Mouse (Mus musculus) urinary bladder, adult 2 months (tissue): ENCODE results near the gene Frzb. TPM values are rescaled to one million over a fixed set of nuclear protein-coding genes. Genes with fewer than 3 reads are reported as not detected.

Experiments used
- DNase-seq: peaks from one replicate; pipeline ENCODE4 v3.0.0; 2022; ENCODE audit warnings: low spot score
- polyA plus RNA-seq: library from polyadenylated mRNA; depleted of rRNA; stranded (reverse); fragments of >200 nt; gene quantifications from 2 replicates; pipeline ENCODE4 v1.2.3, GENCODE M21; 2012; rRNA removed

Gene Frzb
- polyA plus RNA-seq, 1 experiment: 4.6 TPM

DNA sequence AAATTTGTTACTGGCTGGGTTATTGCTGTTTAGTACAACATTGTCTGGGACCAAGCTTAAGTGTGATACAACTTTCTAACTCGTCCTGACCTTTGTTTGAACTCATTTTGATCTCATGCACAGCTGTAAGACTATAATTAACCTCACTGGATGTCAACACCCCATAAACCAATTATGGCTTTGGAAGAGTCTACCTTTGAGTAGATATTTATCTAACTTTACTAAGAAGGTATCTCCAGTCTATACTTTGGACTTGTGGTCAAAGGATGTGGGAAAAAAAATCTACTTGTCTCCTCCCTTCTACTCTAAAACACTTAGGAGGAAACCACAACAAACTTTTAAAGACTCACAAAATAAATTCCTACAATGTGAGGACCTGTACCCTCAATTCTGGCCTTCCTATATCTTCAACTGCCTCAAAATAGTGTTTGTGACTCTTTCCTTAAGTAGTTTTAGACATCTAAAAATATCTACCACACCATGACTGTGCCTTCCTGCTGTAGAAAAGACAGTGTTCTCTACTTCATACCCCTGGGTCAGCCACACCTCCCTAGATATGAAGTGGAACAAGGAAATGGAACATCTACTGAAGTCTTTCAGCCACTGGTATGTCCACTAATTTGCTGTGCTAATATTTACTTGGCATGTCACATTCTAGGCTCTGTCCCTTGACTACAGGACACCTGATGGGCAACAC lies 16.9 kb downstream of the Frzb start:
- no peak for DNase-seq

DNA sequence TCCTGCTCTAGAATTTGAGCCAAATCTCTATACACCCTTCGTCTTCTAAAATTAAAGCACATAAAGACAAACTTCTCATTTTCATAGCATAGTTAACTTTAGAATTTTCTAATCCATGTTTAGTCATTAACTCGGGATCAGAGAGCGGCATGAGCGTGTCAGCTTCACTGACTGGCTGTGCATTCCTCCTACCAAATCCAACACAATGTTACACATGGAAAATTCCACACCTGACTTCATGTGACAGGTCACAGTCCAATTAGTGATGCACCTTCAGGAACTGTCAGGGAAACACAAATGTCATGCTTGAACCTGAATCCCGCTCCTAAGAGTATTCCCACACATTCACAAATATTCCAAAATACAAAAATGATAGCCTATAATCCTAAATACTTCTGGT lies 24.3 kb downstream of the Frzb start:
- DNase-seq: no peak

DNA sequence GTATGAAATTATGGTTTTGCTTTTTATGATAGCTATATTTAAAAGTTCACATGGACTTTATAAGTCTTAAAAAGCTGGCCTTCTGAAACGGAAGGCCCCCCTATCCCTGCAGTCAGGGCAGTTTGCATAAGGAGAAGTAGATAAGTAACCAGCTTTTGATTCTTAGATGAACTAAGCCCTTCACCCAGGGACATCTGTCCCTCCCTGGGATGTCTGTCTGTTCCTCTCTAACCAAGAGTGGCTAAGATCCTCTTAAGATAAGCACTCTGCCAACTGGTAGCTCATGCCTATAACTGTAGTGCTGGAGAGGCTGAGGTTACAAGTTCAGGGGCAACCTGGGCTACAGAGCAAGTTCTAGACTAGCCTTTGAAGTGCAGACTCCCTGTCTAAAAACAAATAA lies 25.4 kb downstream of the Frzb start:
- DNase-seq: no peak

DNA sequence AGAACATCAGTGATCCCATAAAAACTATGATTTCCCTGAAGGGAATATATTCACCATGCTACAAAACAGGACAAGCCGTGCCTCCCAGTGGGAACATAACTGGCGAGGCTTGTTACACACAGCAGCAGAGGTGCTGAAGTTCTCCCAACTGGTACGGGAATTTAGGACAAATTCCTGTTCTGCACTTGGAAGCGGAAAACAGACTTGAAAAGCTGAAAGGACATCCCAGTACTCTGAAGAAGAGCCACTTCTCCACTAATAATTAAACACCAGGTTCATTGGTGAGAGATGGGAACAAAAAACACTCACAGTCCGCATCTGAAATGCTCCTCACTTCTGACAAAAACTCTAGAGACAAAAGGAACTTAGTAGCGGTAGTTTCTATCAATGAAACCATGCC lies 31.1 kb downstream of the Frzb start:
- DNase-seq: no peak

DNA sequence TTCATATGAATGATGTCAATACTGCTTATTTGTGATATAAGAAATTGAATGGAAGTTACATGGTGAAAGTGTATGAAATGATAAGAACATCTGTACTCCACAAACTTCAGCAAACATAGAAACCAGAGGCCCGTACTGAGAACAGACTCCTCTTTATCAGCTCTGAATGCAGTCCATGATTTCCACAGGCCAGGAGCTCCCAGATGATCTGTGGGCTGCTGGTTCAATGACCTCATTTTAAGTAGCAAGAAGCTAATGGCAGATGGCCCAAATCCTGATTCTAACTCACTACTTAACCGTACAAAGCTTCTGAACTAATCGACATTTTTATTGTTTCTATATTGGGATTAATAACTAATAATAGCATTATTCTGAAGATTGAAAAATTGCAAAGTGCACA lies 33.0 kb downstream of the Frzb start:
- no peak for DNase-seq

DNA sequence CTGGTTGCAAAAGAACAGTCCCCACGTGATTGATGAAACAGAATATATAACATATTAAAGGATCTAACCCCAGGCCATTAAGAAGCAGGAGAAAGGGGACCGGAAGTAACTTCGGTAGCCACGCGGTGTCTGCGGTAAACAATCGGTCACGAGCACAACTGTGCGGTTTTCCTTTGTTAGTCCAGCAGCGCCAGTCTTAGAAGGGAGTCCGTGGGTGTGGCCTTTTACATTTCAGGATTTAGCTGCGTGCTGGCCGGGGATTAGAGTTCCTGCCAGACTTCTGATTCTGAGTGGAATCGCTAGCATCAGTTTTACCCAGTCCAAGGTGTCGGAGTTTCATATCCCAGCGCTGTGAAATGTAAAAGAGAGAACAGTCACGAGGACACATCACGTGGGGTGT lies 34.3 kb downstream of the Frzb start:
- DNase-seq: no peak

DNA sequence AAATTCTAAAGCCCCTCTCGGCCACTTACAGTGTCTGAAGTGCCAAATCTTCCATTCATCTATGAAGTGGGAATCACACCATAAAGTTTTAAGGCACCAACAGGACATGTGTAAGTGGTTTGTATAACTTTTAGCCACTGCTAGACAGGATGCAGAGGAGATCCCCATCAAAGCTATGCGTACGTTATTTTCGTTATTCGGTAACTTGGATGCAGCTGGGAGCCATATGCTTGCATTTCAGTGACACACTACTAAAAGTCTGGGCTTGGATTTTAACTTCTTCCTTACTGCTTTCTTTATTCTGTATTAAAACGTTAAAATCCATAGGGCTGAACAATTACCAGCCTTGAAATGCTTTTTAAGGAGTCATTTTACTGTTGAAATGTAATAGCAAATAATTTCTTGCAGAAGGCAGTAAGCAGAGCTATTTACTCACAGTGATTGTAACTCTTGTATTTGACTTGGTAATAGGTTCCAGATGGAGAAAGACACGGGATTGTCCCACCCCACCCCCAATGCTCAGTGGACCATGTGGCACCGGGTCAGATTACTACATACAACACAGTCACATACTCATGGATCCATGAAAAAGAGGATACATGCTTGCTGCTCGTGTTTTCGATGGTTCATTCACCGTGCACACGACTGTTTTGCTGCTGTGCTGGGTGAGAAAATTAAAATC lies 37.4 kb downstream of the Frzb start:
- DNase-seq: no peak

DNA sequence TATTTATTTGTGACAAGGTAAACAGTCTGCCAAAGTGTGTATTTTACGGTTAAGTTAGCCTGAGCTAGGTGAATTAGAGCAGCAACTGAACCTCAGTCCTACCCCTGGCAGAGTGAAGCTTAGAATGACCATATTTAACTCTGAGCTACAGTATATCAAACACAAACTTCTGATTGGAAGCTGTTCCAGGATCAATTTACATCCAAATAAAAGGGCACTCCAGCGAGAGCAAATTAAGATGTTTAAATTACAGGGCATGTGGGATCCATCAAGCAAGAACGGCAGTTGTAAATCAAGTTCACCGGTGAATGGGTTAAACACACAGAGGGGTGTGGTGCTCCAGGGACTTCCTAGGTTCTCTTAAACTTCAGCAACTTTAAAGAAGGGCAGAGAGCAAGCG lies 42.7 kb downstream of the Frzb start:
- no peak for DNase-seq

DNA sequence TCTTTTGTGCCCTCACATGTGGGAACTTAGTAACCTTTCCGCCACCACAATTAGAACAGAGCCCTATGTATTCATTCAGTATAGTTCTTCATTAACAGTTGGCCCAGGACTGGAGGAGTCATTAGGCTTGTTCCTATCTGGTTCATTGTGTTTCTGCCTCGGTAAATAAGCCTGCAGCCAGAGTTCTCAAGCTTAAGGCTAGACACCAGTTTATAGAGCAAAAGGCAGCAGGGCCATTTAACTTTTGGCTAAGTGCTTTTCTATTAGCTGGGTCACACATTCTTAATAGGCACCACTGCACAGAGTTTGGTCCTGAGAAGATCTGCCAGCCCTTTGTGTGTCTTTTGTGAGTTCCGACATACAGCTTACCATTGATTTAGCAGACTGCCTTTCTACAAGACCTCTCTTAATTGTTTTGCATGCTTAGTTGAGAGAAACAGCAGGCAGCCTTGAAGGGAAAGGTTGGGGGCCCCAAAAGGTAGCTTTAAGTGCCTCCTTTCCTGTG lies 48.8 kb downstream of the Frzb start:
- DNase-seq: no peak

DNA sequence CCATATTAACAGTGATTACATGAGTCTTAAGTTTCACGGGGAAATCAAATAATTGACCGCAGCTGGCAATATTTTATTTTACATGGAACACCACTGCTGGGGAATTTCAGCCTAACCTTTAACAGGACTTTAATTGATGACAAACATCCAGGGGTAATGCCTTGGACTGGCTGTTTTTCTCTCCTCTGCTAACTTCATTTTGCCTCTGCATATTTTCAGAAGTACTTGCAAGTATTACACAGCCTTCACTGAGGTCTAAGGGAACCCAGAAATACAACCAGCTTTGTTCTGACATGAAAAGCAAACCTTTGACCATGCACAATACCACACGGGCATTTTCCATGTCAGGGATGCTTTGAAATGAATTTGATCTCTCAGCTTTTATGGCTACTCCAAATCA lies 50.6 kb downstream of the Frzb start:
- no peak for DNase-seq

DNA sequence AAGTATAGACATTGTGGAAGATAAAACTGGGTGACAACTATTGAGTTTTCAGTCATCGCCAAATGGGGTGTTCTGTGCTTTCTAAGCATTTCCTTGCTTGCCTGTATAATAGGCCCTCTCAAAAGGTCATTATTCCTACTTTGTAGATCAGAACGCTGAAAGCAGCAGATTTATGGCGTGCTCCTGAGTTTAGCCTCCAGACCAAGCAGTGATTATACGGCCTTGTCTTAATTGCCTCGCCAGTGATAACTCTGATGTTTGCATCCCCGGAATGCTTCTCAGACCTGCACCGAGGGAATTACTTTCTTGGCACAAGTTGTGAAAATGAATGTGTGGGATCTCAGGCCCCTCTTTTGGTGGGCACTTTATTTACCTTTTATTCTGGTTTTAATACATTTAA lies 51.4 kb downstream of the Frzb start:
- no peak for DNase-seq

DNA sequence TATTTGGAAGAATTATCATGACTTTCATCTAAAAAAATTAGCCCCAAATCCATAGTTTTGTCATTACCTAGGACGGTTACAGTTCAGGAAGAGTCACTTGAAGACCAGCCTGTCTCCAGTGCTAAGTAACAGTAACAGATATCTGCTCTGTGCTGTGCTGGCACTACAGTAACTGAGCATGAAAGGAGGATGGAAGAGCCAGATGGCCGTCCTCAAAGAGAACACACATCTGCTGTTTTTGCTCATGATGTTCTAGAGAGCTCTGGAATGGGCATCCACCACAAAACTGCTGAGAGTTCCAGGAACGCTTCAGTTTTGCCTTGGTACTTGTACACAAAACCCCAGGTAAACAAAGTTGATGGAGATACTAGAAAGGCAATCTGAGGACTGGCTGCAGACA lies 59.1 kb downstream of the Frzb start:
- DNase-seq: no peak

DNA sequence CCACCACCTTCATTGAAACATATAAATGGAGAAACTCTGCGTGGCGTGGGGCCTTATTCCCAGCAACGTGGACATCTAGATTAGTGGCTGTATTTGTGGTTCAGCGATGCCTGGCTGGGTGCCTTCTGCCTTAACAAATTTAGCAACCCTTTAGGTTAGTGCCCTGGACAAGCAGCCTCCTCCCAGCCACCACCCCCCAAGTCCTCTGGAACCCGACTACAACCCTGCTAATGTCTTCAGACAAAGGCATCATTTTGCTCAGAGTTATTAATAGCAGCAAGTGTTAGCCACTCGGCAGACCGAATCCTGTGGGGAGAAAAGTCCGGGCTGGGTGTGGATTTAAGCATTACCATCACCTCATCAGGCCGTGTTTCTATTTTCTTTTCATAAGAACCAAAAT lies 59.8 kb downstream of the Frzb start:
- no peak for DNase-seq

DNA sequence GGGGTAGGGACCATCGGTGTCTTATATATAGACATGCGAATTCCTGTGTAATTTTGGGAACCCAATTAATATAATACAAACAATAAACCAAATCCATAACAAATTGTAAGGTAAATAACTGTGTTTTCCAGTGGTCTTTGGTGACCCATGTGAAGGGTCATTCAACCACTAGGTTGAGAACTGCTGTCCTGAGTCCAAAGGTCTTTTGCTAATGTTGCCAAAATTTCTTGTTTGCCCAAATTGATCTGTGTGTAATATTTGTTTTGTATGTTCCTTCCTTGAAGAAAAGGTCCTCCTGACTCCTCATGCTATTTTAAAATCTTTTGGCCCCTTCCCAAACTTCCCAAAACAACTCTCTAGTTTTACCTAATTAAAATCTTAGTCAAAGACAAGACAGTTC lies 61.2 kb downstream of the Frzb start:
- no peak for DNase-seq

DNA sequence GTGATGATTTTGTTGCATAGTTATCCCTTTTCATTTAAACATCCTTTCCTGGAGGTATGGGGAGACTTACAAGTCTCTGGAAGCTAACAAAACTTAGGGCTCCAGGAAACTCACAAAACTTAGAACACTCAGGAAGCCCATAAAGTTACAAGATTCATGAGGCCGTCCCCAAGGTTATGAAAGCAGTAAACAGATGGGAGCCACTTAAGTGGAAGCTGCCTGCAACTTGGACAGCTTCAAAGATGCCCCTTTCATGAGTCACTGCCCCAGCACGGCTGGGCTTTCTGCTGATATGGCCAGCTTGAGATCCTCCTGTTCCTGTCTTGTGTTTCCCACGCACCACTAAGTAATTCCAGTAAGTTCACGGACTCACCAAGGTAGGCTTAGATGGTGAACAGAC lies 63.0 kb downstream of the Frzb start:
- DNase-seq: no peak

DNA sequence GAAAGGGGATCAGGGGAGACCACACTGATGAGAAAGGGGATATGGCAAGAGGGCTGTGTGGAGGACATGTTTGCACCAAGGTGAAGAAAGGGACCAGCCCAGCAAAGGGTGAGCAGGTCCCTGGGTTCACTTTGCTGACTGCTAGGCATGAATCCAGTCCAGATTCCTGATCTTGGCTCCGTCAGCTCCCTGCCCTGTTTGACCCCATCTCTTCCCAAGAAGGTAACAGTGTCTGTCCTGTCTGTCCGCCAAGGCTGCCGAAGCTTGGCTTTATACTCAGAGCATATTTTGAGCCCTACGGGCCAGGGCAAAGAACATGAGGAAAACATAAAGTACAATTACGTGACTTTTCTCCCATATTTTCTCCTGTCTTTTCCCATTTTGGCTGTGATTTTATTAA lies 67.6 kb downstream of the Frzb start:
- DNase-seq: no peak

DNA sequence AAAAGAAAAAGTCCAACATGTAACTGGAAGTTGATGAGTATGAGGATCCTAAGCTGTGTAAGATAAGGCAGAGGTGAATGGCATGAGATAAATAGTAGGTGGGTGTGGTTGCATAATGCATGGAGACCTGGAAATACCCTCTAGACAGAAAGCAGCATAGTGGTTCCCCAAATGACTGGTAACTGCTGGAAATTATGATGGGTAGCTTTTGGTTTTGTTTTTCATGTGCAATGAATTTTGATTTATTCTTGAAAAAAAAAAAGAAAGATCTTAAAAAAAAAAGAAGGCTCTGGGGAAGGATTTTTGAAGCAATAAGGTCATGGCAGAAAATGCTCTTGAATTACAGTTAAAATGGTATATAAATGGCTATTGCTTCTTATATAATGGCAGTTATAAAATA lies 72.5 kb downstream of the Frzb start:
- no peak for DNase-seq

DNA sequence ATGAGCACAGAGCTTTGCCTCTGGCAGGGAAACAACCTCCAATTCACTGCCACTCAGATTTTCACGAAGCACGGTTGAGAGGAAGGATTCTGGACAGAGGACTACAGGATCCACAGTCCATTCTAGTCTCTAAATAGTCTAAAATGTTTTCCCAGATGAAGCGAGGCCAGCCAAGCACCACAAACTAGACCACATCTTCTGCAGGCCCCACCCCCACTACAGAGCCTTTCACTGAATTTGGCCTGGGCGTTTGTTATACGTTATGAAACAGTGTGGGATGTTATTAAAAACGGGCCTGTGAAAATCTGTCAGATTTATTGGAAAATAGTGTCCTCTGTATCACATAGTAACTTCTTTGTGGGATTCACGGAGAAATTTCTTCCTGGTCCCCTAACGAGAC lies 76.0 kb downstream of the Frzb start:
- DNase-seq: no peak

Other genes with a start within 250 kb of the Frzb start
- gene Prdx6b, start 155.2 kb downstream of the Frzb start, polyA plus RNA-seq: not detected in 2 replicates
- gene Dnajc10, start 132.2 kb downstream of the Frzb start, polyA plus RNA-seq: 44.5 and 47.1 TPM in 2 replicates
- gene Nckap1, start 133.8 kb upstream of the Frzb start, polyA plus RNA-seq: 93.1 and 96.9 TPM in 2 replicates
- gene Dusp19, start 169.4 kb upstream of the Frzb start, polyA plus RNA-seq: 10.0 and 10.3 TPM in 2 replicates
- gene Nup35, start 169.6 kb upstream of the Frzb start, polyA plus RNA-seq: 17.4 and 21.9 TPM in 2 replicates